Mouse (Mus musculus) kidney, adult 10 weeks (tissue): Measurements from ENCODE around the gene Ush2a. TPM values are rescaled to one million over a fixed set of nuclear protein-coding genes. Genes with fewer than 3 reads are reported as not detected.

Experiments used
- polyA plus RNA-seq: library from polyadenylated mRNA; stranded (reverse); fragments of 350-450 nt; fragmentation: Illumina TruSeq; extraction: RNeasy Lipid Tissue Mini Kit (QIAGEN cat#74804); gene quantifications from one replicate; pipeline ENCODE4 v1.2.3, GENCODE M21; 2014; ENCODE audit warnings: low read depth, low replicate concordance

Gene Ush2a
- not detected for polyA plus RNA-seq

DNA sequence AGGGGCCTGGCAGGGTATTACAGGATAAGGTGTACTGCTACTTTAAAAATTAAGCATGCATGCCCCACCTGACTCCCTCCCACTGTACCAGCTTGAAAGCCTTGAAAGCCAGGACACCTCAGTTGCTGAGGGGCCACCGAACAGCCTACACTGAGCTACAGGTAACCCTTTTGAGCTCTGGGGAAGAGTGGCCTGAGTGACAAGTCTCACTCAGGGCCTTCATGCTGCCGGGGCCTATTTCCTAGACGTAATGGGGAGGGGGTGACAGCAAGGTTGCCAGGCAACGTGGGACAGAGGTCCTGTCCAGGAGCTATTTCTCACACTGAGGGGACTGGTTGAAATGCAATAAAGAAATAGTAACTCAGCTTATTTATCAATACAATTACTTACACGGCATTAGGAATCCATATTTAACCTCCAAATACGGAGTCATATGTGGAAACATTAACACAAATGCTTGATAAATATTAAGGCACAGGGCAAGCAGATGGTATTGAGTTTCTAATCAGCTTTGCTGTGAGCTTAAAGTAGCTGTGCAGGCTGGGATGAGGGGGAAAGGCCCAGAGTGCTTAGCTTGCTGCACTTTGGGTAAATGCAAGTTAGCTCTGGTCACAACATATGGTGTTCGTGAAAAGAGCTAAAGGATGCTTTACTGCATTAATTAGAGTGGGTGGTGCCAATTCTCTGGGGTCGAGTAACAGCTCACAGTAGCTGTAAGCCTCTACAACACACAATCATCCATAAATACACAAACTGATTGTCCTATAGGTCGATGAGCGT, at the start of gene Ush2a:
Gene Ush2a (plus strand): TSS at position 121 of the 780 bp plus-strand sequence.

DNA sequence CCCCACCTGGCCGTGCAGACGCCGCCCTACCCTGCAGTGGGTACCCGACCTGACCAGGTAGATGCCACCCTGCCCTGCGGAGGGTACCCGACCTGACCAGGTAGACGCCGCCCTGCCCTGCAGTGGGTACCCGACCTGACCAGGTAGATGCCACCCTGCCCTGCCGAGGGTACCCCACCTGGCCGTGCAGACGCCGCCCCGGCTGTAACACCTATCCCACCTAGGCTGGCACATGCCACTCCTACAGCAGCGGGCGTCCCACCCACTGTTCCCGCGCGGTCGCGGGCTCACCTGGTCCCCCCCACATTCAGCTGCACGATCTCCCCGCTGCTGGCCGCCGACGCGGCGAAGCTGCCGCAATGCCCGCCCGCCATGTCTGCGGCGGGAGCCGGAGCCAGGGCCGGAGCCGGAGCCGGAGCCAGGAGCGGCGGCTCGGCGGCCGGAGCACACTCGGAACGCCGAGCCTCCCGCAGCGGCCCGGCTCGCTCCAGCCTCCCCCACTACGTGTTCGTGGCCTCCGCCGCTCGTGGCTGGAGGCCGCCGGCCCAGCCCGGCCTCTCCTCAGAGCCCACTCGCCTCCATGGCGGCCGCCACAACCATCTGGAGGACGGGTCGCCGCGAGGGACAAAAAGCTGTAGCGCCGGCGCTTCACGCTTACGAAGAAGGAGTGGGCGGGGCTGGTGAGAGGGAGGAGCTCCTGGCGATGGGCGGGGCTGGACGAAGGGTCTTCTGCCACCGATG, 745.6 kb downstream of the Ush2a start, which contains the start of gene Kctd3:
Gene Kctd3 (minus strand): TSS at position 603 of the 741 bp plus-strand sequence.

